Mouse (Mus musculus): ENCODE measurements around the gene Raf1. TPM values are rescaled to one million over a fixed set of nuclear protein-coding genes. Genes with fewer than 3 reads are reported as not detected.
A peak's percentile ranks its signal among the peaks of the same experiment; 100 is the strongest.
"Not testable (repeated sequence)": the region's sequence is repeated elsewhere in the genome, so short reads cannot be mapped to it uniquely, and the experiment has no call there.

The Raf1 gene
- total and polyA plus RNA-seq, 3 experiments = 20.9 to 78.1 (median 53.0) TPM

GRCm38 (mm10) chr6:115651719-115652118, 24.7 kb downstream of the Raf1 start:
- ATAC-seq (ENCODE audit: extremely low read depth, insufficient number of reproducible peaks, low FRiP score, poor library complexity, severe bottlenecking) = no peak
- peaks cover 27% of the 10 kb centered on the region for H3K36me3 ChIP-seq (replicated peaks)
- no peaks in the 10 kb centered on the region for H3K27me3 ChIP-seq (ENCODE audit: insufficient read depth, low read length)
- no peaks in the 10 kb centered on the region for H3K9me3 ChIP-seq (replicated peaks)
- H3K4me3 ChIP-seq (ENCODE audit: low read depth, low read length) = no peak overlapping the region
- DNase-seq (ENCODE audit: low spot score) = no peak
- H3K4me1 ChIP-seq (ENCODE audit: insufficient read depth, low read depth, low read length) = peaks cover 66% of the 10 kb centered on the region
- TF ChIP-seq CTCF (IDR thresholded peaks at IDR 0.05; ENCODE audit: low read depth, low read length) = no peak
- no peak for TF ChIP-seq GATA1 (IDR thresholded peaks at IDR 0.05; ENCODE audit: borderline replicate concordance, low read length)
- TF ChIP-seq POLR2AphosphoS5 (IDR thresholded peaks at IDR 0.05; ENCODE audit: insufficient replicate concordance, low read depth, low read length) = no peak
- TF ChIP-seq GATA2 (IDR thresholded peaks at IDR 0.05; ENCODE audit: borderline replicate concordance, low read depth, low read length) = no peak
- no peak for TF ChIP-seq TAL1 (conservative IDR thresholded peaks at IDR 0.05; ENCODE audit: low read depth, low read length)

- Histone ChIP-seq H3K4me3 (ENCODE audit: low read depth, low read length) (peak overlapping the region; percentile 42; the same call in 1 of the 2 replicates), H3K27me3 (ENCODE audit: insufficient read depth, low read length) (no peaks in the 10 kb centered on the region), H3K9me3 (replicated peaks) (no peaks in the 10 kb centered on the region), H3K36me3 (replicated peaks) (peaks cover 21% of the 10 kb centered on the region), H3K4me1 (ENCODE audit: insufficient read depth, low read depth, low read length) (peaks cover 61% of the 10 kb centered on the region)
- TF ChIP-seq TAL1 (conservative IDR thresholded peaks at IDR 0.05; ENCODE audit: low read depth, low read length) (no peak), CTCF (IDR thresholded peaks at IDR 0.05; ENCODE audit: low read depth, low read length) (no peak), POLR2AphosphoS5 (IDR thresholded peaks at IDR 0.05; ENCODE audit: insufficient replicate concordance, low read depth, low read length) (no peak), GATA2 (IDR thresholded peaks at IDR 0.05; ENCODE audit: borderline replicate concordance, low read depth, low read length) (no peak), GATA1 (IDR thresholded peaks at IDR 0.05; ENCODE audit: borderline replicate concordance, low read length) (no peak)
- DNase-seq (ENCODE audit: low spot score) = peak; percentile 35
- peak; percentile 90 for ATAC-seq (ENCODE audit: extremely low read depth, insufficient number of reproducible peaks, low FRiP score, poor library complexity, severe bottlenecking)
Measured at GRCm38 (mm10) chr6:115650476-115651427, 25.7 kb downstream of the Raf1 start.

- ATAC-seq (ENCODE audit: extremely low read depth, insufficient number of reproducible peaks, low FRiP score, poor library complexity, severe bottlenecking) (no peak), DNase-seq (ENCODE audit: low spot score) (no peak)
- Histone ChIP-seq H3K27me3 (ENCODE audit: insufficient read depth, low read length) (no peaks in the 10 kb centered on the region), H3K4me3 (ENCODE audit: low read depth, low read length) (no peak overlapping the region; the same call in 1 of the 2 replicates), H3K9me3 (replicated peaks) (no peaks in the 10 kb centered on the region), H3K4me1 (ENCODE audit: insufficient read depth, low read depth, low read length) (peaks cover 57% of the 10 kb centered on the region), H3K36me3 (replicated peaks) (peaks cover 22% of the 10 kb centered on the region)
- TF ChIP-seq GATA2 (IDR thresholded peaks at IDR 0.05; ENCODE audit: borderline replicate concordance, low read depth, low read length) (no peak), POLR2AphosphoS5 (IDR thresholded peaks at IDR 0.05; ENCODE audit: insufficient replicate concordance, low read depth, low read length) (no peak), TAL1 (conservative IDR thresholded peaks at IDR 0.05; ENCODE audit: low read depth, low read length) (no peak), CTCF (IDR thresholded peaks at IDR 0.05; ENCODE audit: low read depth, low read length) (no peak), GATA1 (IDR thresholded peaks at IDR 0.05; ENCODE audit: borderline replicate concordance, low read length) (no peak)
Measured at GRCm38 (mm10) chr6:115649792-115650365, 26.6 kb downstream of the Raf1 start.

DNA sequence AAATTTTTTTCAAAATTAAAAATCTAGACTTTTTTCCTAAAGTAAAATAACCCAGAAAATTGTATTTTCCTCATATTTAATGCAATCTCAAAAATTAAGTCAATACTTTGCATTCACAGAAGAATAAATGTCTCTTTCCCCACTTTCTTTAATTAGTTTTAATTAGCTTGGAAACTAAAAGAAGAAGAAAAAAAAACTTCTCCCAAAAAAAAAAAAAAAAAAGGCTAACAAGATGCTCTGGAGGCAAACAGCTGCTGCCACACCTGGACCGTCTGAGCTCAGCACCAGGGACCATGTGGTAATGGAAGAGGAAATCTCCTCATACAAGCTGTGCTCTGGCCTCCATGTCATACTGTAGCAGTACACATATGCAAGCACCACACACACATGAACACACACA, 33.1 kb downstream of the Raf1 start:
- ATAC-seq (ENCODE audit: extremely low read depth, insufficient number of reproducible peaks, low FRiP score, poor library complexity, severe bottlenecking) (no peak), DNase-seq (ENCODE audit: low spot score) (no peak)
- no peaks in the 10 kb centered on the region for H3K27me3 ChIP-seq (ENCODE audit: insufficient read depth, low read length)
- no peaks in the 10 kb centered on the region for H3K9me3 ChIP-seq (replicated peaks)
- peaks cover 45% of the 10 kb centered on the region for H3K36me3 ChIP-seq (replicated peaks)
- TF ChIP-seq POLR2AphosphoS5 (IDR thresholded peaks at IDR 0.05; ENCODE audit: insufficient replicate concordance, low read depth, low read length) (no peak), GATA1 (IDR thresholded peaks at IDR 0.05; ENCODE audit: borderline replicate concordance, low read length) (no peak), TAL1 (conservative IDR thresholded peaks at IDR 0.05; ENCODE audit: low read depth, low read length) (no peak), CTCF (IDR thresholded peaks at IDR 0.05; ENCODE audit: low read depth, low read length) (no peak), GATA2 (IDR thresholded peaks at IDR 0.05; ENCODE audit: borderline replicate concordance, low read depth, low read length) (no peak)
- H3K4me1 ChIP-seq (ENCODE audit: insufficient read depth, low read depth, low read length) = peaks cover 5% of the 10 kb centered on the region
- H3K4me3 ChIP-seq (ENCODE audit: low read depth, low read length) = no peak overlapping the region

DNA sequence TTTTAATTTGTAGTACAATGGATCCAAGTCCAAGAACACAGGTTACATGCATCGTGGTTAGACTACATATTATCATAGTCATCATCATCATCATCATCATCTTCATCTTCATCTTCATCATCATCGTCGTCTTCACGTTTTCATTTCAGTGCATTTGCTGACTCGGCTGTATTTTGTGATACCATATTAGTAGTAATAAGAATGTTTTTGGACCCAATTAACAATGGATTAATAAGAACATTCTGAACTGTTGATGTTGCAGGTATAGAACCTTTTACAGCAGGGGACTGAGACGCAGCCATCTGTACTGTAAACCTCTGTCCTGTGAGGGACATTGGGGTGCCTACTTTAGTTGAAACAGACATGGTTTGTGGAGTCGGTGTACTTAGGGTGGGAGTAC, 38.2 kb downstream of the Raf1 start:
- H3K4me1 ChIP-seq (ENCODE audit: insufficient read depth, low read depth, low read length); H3K9me3 ChIP-seq (replicated peaks); H3K27me3 ChIP-seq (ENCODE audit: insufficient read depth, low read length); DNase-seq (ENCODE audit: low spot score); H3K4me3 ChIP-seq (ENCODE audit: low read depth, low read length); ATAC-seq (ENCODE audit: extremely low read depth, insufficient number of reproducible peaks, low FRiP score, poor library complexity, severe bottlenecking): not testable (repeated sequence)
- peaks cover 69% of the 10 kb centered on the region for H3K36me3 ChIP-seq (replicated peaks)

GRCm38 (mm10) chr6:115634015-115634414, 42.4 kb downstream of the Raf1 start:
- H3K4me3 ChIP-seq (ENCODE audit: low read depth, low read length) = no peak overlapping the region
- no peaks in the 10 kb centered on the region for H3K27me3 ChIP-seq (ENCODE audit: insufficient read depth, low read length)
- H3K4me1 ChIP-seq (ENCODE audit: insufficient read depth, low read depth, low read length) = no peaks in the 10 kb centered on the region
- H3K36me3 ChIP-seq (replicated peaks) = peaks cover 83% of the 10 kb centered on the region
- H3K9me3 ChIP-seq (replicated peaks) = no peaks in the 10 kb centered on the region
- TF ChIP-seq GATA1 (IDR thresholded peaks at IDR 0.05; ENCODE audit: borderline replicate concordance, low read length) (no peak), POLR2AphosphoS5 (IDR thresholded peaks at IDR 0.05; ENCODE audit: insufficient replicate concordance, low read depth, low read length) (no peak), GATA2 (IDR thresholded peaks at IDR 0.05; ENCODE audit: borderline replicate concordance, low read depth, low read length) (no peak), CTCF (IDR thresholded peaks at IDR 0.05; ENCODE audit: low read depth, low read length) (no peak), TAL1 (conservative IDR thresholded peaks at IDR 0.05; ENCODE audit: low read depth, low read length) (no peak)
- no peak for ATAC-seq (ENCODE audit: extremely low read depth, insufficient number of reproducible peaks, low FRiP score, poor library complexity, severe bottlenecking)
- no peak for DNase-seq (ENCODE audit: low spot score)
